Mouse (Mus musculus) cerebellum, adult 2 months (tissue): ENCODE results near the gene Lbx1.

ENCODE experiments used
- CTCF ChIP-seq: fragments of 200-500 bp; IDR thresholded peaks from 2 replicates; pipeline ENCODE4 v1.5.1; 2011; ENCODE audit warnings: low read depth, mild to moderate bottlenecking, control low read depth, low read length, moderate library complexity, borderline replicate concordance; ENCODE audit not compliant: insufficient read depth
- POLR2A ChIP-seq: fragments of 200-500 bp; IDR thresholded peaks from 2 replicates; pipeline ENCODE4 v1.6.1; 2011; ENCODE audit warnings: low read length, control low read depth, borderline replicate concordance; ENCODE audit not compliant: insufficient read depth

GRCm38 (mm10) chr19:45229378-45230135, 6.1 kb downstream of the Lbx1 start:
- TF ChIP-seq POLR2A (no peak), CTCF (no peak)
